Mouse (Mus musculus) adrenal gland, adult 10 weeks (tissue): ENCODE data around the gene Cd59a. TPM values are rescaled to one million over a fixed set of nuclear protein-coding genes. Genes with fewer than 3 reads are reported as not detected.

Experiments
- polyA plus RNA-seq: library from polyadenylated mRNA; stranded (reverse); fragments of 350-450 nt; fragmentation: Illumina TruSeq; extraction: RNeasy Lipid Tissue Mini Kit (QIAGEN cat#74804); gene quantifications from one replicate; pipeline ENCODE4 v1.2.3, GENCODE M21; 2014; ENCODE audit warnings: low read depth, low replicate concordance

Cd59a gene
- 320 TPM for polyA plus RNA-seq

GRCm38 (mm10) chr2:104095741-104096213 is at the start of gene Cd59a:
Gene Cd59a, plus strand, starts transcription at chr2:104095801.

DNA sequence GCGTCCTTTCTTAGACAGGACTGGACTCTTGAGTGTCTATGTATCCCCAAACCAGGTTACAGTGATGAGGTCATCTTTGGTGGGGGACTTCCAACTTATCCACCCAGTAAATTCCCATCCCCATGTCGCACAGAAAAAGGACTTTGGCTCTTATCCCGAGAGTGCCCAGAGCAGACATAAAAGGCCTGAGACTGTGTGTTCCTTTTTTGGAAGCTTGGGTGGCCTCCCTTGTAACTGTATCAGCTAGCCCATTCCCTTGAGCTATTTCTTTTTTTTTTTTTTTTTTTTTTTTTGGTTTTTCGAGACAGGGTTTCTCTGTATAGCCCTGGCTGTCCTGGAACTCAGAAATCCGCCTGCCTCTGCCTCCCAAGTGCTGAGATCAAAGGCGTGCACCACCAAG is 30.1 kb upstream of the Cd59a start, which contains the start of gene Gm10912:
Gene Gm10912, plus strand, starts transcription at position 301 of the 400 bp plus-strand sequence.

GRCm38 (mm10) chr2:104068450-104068849 is 27.2 kb upstream of the Cd59a start, which contains the start of gene Gm10799:
Gene Gm10799, minus strand, starts transcription at chr2:104068550.

GRCm38 (mm10) chr2:104069704-104070185 is 25.9 kb upstream of the Cd59a start, which contains the start of gene Cd59b:
Gene Cd59b, plus strand, starts transcription at chr2:104069849.

DNA sequence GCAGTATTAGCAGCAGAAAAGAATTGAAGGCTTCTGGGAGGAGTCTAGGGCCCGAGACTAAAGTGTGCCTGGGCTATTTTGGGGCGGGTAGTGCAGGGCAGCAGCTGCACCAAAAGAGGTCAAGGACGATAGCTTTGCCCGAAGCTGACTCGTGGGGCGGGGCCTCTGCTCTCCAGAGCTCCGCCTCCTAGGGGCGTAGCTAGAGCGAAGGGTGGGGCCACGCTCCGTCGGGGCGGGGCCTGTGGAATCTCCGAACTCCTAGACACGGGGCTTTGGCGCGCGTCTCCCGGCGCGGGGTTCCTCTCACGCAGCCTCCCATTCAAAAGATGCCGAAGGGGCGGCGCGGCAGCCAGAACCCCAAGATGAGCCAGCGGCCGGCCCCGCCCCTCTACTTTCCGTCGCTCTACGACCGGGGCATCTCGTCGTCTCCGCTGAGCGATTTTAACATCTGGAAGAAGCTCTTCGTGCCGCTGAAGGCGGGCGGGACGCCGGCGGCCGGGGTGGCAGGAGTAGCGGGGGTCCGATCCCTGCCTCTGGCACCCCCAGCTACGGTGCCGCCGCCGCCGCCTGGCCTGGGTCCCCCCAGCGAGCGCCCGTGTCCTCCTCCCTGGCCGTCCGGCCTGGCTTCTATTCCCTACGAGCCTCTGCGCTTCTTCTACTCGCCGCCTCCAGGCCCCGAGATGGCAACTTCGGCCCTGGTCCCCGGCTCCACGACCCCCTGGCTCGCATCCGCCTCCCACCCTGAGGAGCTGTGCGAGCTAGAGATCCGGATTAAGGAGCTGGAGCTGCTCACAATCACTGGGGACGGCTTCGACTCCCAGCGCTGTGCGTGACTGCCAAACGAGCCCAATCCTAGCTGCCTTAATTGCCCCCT is 27.1 kb downstream of the Cd59a start, which contains the start of gene A930018P22Rik:
Gene A930018P22Rik, plus strand, starts transcription at position 265 of the 874 bp plus-strand sequence.

Other genes with a start within 250 kb of the Cd59a start
- 32.8 TPM for gene Lmo2, start 137.8 kb upstream of the Cd59a start, polyA plus RNA-seq
- 212 TPM for gene Fbxo3, start 68.1 kb upstream of the Cd59a start, polyA plus RNA-seq
- not detected for gene 4931422A03Rik, start 67.4 kb upstream of the Cd59a start, polyA plus RNA-seq
- not detected for gene Gm10912, start 30.0 kb upstream of the Cd59a start, polyA plus RNA-seq
- not detected for gene Gm10799, start 27.3 kb upstream of the Cd59a start, polyA plus RNA-seq
- 19.0 TPM for gene Cd59b, start 26.0 kb upstream of the Cd59a start, polyA plus RNA-seq
- gene A930018P22Rik, start 27.0 kb downstream of the Cd59a start, polyA plus RNA-seq: not detected